Mouse (Mus musculus) CH12.LX (cell line): ENCODE results near the gene Gja8. TPM values are rescaled to one million over a fixed set of nuclear protein-coding genes. Genes with fewer than 3 reads are reported as not detected.

ENCODE experiments used
- DNase-seq: peaks from one replicate; pipeline ENCODE4 v3.0.0-alpha.2; 2013; ENCODE audit errors: extremely low read depth
- H3K27ac ChIP-seq: 2 replicates; pipeline ENCODE4 v1.5.1; 2012; ENCODE audit warnings: low read depth, mild to moderate bottlenecking, control low read depth, moderate library complexity; ENCODE audit not compliant: insufficient read depth
- H3K27me3 ChIP-seq: replicated peaks from 2 replicates; pipeline ENCODE3; 2012; ENCODE audit warnings: inconsistent platforms
- H3K36me3 ChIP-seq, 2 experiments: replicated peaks in 1 of 2; 2 replicates each; pipeline versions ENCODE3 to v1.6.1; 2012; ENCODE audit warnings: inconsistent platforms in 1 of 2, low read length in 1 of 2, mild to moderate bottlenecking in 1 of 2, mixed read lengths in 1 of 2, moderate library complexity in 1 of 2; ENCODE audit not compliant: control insufficient read depth in 1 of 2, insufficient read depth in 1 of 2
- H3K4me1 ChIP-seq, 2 experiments: 2 replicates each; pipeline ENCODE4 v1.6.1; 2012; ENCODE audit warnings: inconsistent platforms in 1 of 2, moderate library complexity in 1 of 2; ENCODE audit not compliant: insufficient read depth in 2 of 2, control insufficient read depth in 1 of 2
- H3K4me2 ChIP-seq: 2 replicates; pipeline ENCODE4 v1.6.1; 2012; ENCODE audit warnings: low read depth, mild to moderate bottlenecking, control low read depth; ENCODE audit not compliant: poor library complexity, insufficient read depth, severe bottlenecking
- H3K4me3 ChIP-seq, 3 experiments: fragments of 150-350 bp in 1 of 3; sonication (generic) in 1 of 3; replicated peaks in 1 of 3; 2 replicates each; pipeline versions ENCODE3 to v1.5.1; 2011 to 2012; ENCODE audit warnings: low read depth in 2 of 3, low read length in 2 of 3, mild to moderate bottlenecking in 2 of 3, moderate library complexity in 2 of 3, control low read depth in 1 of 3, improper control_type of control experiment in 1 of 3, inconsistent platforms in 1 of 3, mixed read lengths in 1 of 3; ENCODE audit not compliant: poor library complexity in 1 of 3
- H3K79me2 ChIP-seq: replicated peaks from 2 replicates; pipeline ENCODE4 v1.6.1; 2012; ENCODE audit warnings: mild to moderate bottlenecking, moderate library complexity; ENCODE audit not compliant: control insufficient read depth, poor library complexity, insufficient read depth, severe bottlenecking; ENCODE audit errors: extremely low read depth
- H3K9ac ChIP-seq: 2 replicates; pipeline ENCODE4 v1.6.1; 2012; ENCODE audit warnings: low read depth, mild to moderate bottlenecking, control low read depth, moderate library complexity; ENCODE audit not compliant: insufficient read depth
- H3K9me3 ChIP-seq: replicated peaks from 2 replicates; pipeline ENCODE3; 2012; ENCODE audit warnings: low read length, inconsistent platforms, mixed read lengths
- BHLHE40 ChIP-seq: IDR thresholded peaks from 2 replicates; pipeline ENCODE4 v1.6.1; 2011; ENCODE audit warnings: mild to moderate bottlenecking, low read depth, low read length, improper control_type of control experiment
- CHD1 ChIP-seq: IDR thresholded peaks from 2 replicates; pipeline ENCODE4 v1.6.1; 2012; ENCODE audit warnings: low read depth, low read length, improper control_type of control experiment, inconsistent platforms
- E2F4 ChIP-seq: IDR thresholded peaks from 2 replicates; pipeline ENCODE4 v1.6.1; 2011; ENCODE audit warnings: low read depth, low read length, improper control_type of control experiment; ENCODE audit not compliant: insufficient replicate concordance
- ELF1 ChIP-seq: IDR thresholded peaks from 2 replicates; pipeline ENCODE4 v1.6.1; 2014; ENCODE audit warnings: low read depth, mild to moderate bottlenecking, inconsistent platforms, low read length, improper control_type of control experiment
- EP300 ChIP-seq: IDR thresholded peaks from 2 replicates; pipeline ENCODE4 v1.6.1; 2011; ENCODE audit warnings: low read length, improper control_type of control experiment
- GABPA ChIP-seq: IDR thresholded peaks from 2 replicates; pipeline ENCODE4 v1.6.1; 2012; ENCODE audit warnings: low read depth, low read length, improper control_type of control experiment, inconsistent platforms; ENCODE audit not compliant: insufficient replicate concordance
- IRF4 ChIP-seq: IDR thresholded peaks from 2 replicates; pipeline ENCODE4 v1.6.1; 2014; ENCODE audit warnings: low read depth, mild to moderate bottlenecking, inconsistent platforms, low read length, improper control_type of control experiment
- JUND ChIP-seq: conservative IDR thresholded peaks from 2 replicates; pipeline ENCODE4 v1.6.1; 2011; ENCODE audit warnings: low read depth, low read length, improper control_type of control experiment
- KAT2A ChIP-seq: IDR thresholded peaks from 2 replicates; pipeline ENCODE4 v1.6.1; 2012; ENCODE audit warnings: low read length, improper control_type of control experiment, inconsistent platforms; ENCODE audit not compliant: insufficient replicate concordance
- MAFK ChIP-seq: IDR thresholded peaks from 2 replicates; pipeline ENCODE4 v1.6.1; 2011; ENCODE audit warnings: low read length, improper control_type of control experiment; ENCODE audit not compliant: insufficient replicate concordance
- MAX ChIP-seq: IDR thresholded peaks from 2 replicates; pipeline ENCODE4 v1.6.1; 2011; ENCODE audit warnings: low read length, improper control_type of control experiment
- MAZ ChIP-seq: IDR thresholded peaks from 2 replicates; pipeline ENCODE4 v1.6.1; 2012; ENCODE audit warnings: low read depth, mild to moderate bottlenecking, inconsistent platforms, low read length, improper control_type of control experiment, moderate library complexity
- MEF2A ChIP-seq: IDR thresholded peaks from 2 replicates; pipeline ENCODE4 v1.6.1; 2014; ENCODE audit warnings: low read depth, mild to moderate bottlenecking, inconsistent platforms, low read length, improper control_type of control experiment, borderline replicate concordance
- MXI1 ChIP-seq: IDR thresholded peaks from 2 replicates; pipeline ENCODE4 v1.6.1; 2011; ENCODE audit warnings: mild to moderate bottlenecking, low read depth, low read length, improper control_type of control experiment
- MYC ChIP-seq: IDR thresholded peaks from 2 replicates; pipeline ENCODE4 v1.6.1; 2011; ENCODE audit warnings: low read depth, mild to moderate bottlenecking, improper control_type of control experiment, low read length
- NELFE ChIP-seq: IDR thresholded peaks from 2 replicates; pipeline ENCODE4 v1.6.1; 2011; ENCODE audit warnings: low read depth, low read length, improper control_type of control experiment
- NRF1 ChIP-seq: IDR thresholded peaks from 2 replicates; pipeline ENCODE4 v1.6.1; 2014; ENCODE audit warnings: low read depth, mild to moderate bottlenecking, inconsistent platforms, low read length, improper control_type of control experiment, moderate library complexity
- PAX5 ChIP-seq: IDR thresholded peaks from 2 replicates; pipeline ENCODE4 v1.6.1; 2012; ENCODE audit warnings: low read length, inconsistent platforms, mixed read lengths
- POLR2A ChIP-seq: IDR thresholded peaks from 2 replicates; pipeline ENCODE4 v1.6.1; 2011; ENCODE audit warnings: low read depth, mild to moderate bottlenecking, improper control_type of control experiment, low read length
- POLR2AphosphoS2 ChIP-seq: IDR thresholded peaks from 2 replicates; pipeline ENCODE4 v1.6.1; 2011; ENCODE audit warnings: low read depth, low read length, improper control_type of control experiment
- RAD21 ChIP-seq: IDR thresholded peaks from 2 replicates; pipeline ENCODE4 v1.6.1; 2011; ENCODE audit warnings: low read depth, mild to moderate bottlenecking, low read length, improper control_type of control experiment, moderate library complexity
- RCOR1 ChIP-seq: conservative IDR thresholded peaks from 2 replicates; pipeline ENCODE4 v1.6.1; 2012; ENCODE audit warnings: low read depth, mild to moderate bottlenecking, inconsistent platforms, low read length, improper control_type of control experiment
- SMC3 ChIP-seq: IDR thresholded peaks from 2 replicates; pipeline ENCODE4 v1.6.1; 2011; ENCODE audit warnings: low read depth, low read length, improper control_type of control experiment
- UBTF ChIP-seq: IDR thresholded peaks from 2 replicates; pipeline ENCODE4 v1.6.1; 2012; ENCODE audit warnings: low read depth, mild to moderate bottlenecking, inconsistent platforms, low read length, improper control_type of control experiment, moderate library complexity
- USF1 ChIP-seq: IDR thresholded peaks from 2 replicates; pipeline ENCODE4 v1.6.1; 2014; ENCODE audit warnings: low read depth, mild to moderate bottlenecking, inconsistent platforms, low read length, improper control_type of control experiment
- USF2 ChIP-seq: conservative IDR thresholded peaks from 2 replicates; pipeline ENCODE4 v1.6.1; 2011; ENCODE audit warnings: low read depth, low read length, improper control_type of control experiment
- ZC3H11A ChIP-seq: IDR thresholded peaks from 2 replicates; pipeline ENCODE4 v1.6.1; 2012; ENCODE audit warnings: low read depth, mild to moderate bottlenecking, inconsistent platforms, low read length, improper control_type of control experiment
- ZMIZ1 ChIP-seq: IDR thresholded peaks from 2 replicates; pipeline ENCODE4 v1.6.1; 2012; ENCODE audit warnings: low read depth, mild to moderate bottlenecking, inconsistent platforms, low read length, improper control_type of control experiment
- ZNF384 ChIP-seq: IDR thresholded peaks from 2 replicates; pipeline ENCODE4 v1.6.1; 2012; ENCODE audit warnings: low read depth, low read length, improper control_type of control experiment, inconsistent platforms
- dilution Hi-C: fragments of 300-500 bp; cut with MboI; formaldehyde crosslinking; loops from 2 replicates; pipeline ENCODE4 v1.14.3; 2020; ENCODE audit warnings: low sequenced_read_pairs; ENCODE audit not compliant: extremely low pct_unique_long_range_greater_than_20kb, extremely low pct_ligation_motif_present
- in situ Hi-C: fragments of 300-500 bp; cut with MboI; formaldehyde crosslinking; loops from 3 replicates; pipeline ENCODE4 v1.14.3; 2019; ENCODE audit warnings: low sequenced_read_pairs, low pct_ligation_motif_present, low pct_unique_long_range_greater_than_20kb, mixed read lengths
- polyA plus RNA-seq: library from polyadenylated mRNA; unstranded; fragments of >175 nt; gene quantifications from 2 replicates; pipeline ENCODE4 v1.2.1, GENCODE M21; 2012; ENCODE audit warnings: low read depth; ENCODE audit not compliant: insufficient read length
- total RNA-seq, 2 experiments: library from RNA; depleted of rRNA; stranded (reverse); fragments of 300-350 nt in 1 of 2; fragments of >200 nt in 1 of 2; gene quantifications; 2 replicates each; pipeline ENCODE4 v1.2.3; 2012 to 2014

The Gja8 gene
- total and polyA plus RNA-seq, 3 experiments = not detected

- Histone ChIP-seq H3K4me2 (no peak overlapping the region), H3K36me3 (peaks cover 31 to 85% of the 10 kb centered on the region in 2 experiments), H3K4me1 (peaks cover 17 to 34% of the 10 kb centered on the region in 2 experiments), H3K9ac (no peak overlapping the region), H3K27ac (no peak overlapping the region), H3K4me3 (no peak overlapping the region), H3K9me3 (no peaks in the 10 kb centered on the region), H3K27me3 (no peaks in the 10 kb centered on the region), H3K79me2 (no peaks in the 10 kb centered on the region)
- in situ Hi-C loops (no loop called here), dilution Hi-C loops (no loop called here)
- TF ChIP-seq USF2 = no peak
- no peak for TF ChIP-seq MAX
- no peak for TF ChIP-seq POLR2AphosphoS2
- TF ChIP-seq POLR2A = no peak
- TF ChIP-seq ELF1 = no peak
- no peak for TF ChIP-seq ZC3H11A
- no peak for TF ChIP-seq MEF2A
- no peak for TF ChIP-seq JUND
- TF ChIP-seq MAFK = no peak
- TF ChIP-seq GABPA = no peak
- TF ChIP-seq E2F4 = no peak
- TF ChIP-seq CHD1 = no peak
- no peak for TF ChIP-seq RAD21
- no peak for TF ChIP-seq SMC3
- no peak for TF ChIP-seq UBTF
- no peak for TF ChIP-seq ZNF384
- TF ChIP-seq EP300 = no peak
- no peak for TF ChIP-seq USF1
- TF ChIP-seq MXI1 = no peak
- no peak for DNase-seq
Measured at GRCm38 (mm10) chr3:96879536-96879935, 46.3 kb downstream of the Gja8 start.

DNA sequence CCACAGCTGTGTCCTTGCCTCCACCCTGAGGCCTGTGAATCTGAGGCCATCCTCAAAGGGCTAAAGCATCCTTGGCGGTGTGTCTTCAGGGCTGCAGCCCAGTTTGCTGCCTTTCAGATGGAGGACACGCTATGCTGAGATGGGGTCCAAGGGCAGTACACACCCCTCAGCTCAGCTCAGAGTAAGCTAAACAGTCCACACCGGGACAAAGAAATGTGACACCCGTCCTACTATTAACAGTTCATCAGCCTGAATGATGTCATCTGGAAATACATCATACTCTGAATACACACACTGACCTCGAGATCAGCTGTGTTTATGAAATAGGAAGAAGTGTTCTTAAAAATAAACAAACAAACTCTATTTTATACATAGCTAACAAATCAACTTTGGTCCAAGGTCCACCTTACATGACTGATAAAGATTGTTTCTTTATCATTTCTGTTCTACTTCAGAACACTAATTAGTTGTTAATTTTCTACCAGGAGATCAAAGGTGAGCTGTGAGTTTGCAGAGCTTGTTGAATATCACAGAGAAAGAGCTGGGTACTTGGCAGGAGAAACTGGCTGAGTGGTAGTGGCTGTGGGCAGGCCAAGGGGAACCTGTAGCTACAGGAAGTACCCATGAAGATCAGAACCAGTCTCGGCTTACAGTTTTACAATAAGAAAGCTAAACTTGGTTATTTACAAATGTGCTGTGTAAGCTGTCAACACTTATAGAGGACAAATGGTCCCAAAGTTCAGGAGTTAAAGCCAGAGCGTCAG lies 50.8 kb downstream of the Gja8 start:
- H3K4me2 ChIP-seq = no peak overlapping the region
- H3K36me3 ChIP-seq = peaks cover 49 to 89% of the 10 kb centered on the region in 2 experiments
- no peak overlapping the region for H3K9ac ChIP-seq
- H3K4me1 ChIP-seq = no peaks in the 10 kb centered on the region
- no peak for DNase-seq
- no peaks in the 10 kb centered on the region for H3K27me3 ChIP-seq
- dilution Hi-C loops = no loop called here
- no peak overlapping the region for H3K27ac ChIP-seq
- H3K9me3 ChIP-seq = no peaks in the 10 kb centered on the region
- TF ChIP-seq MAZ (no peak), MYC (no peak), KAT2A (no peak), E2F4 (no peak), MAX (no peak), NELFE (no peak), MAFK (no peak), RCOR1 (no peak), NRF1 (no peak), PAX5 (no peak), BHLHE40 (no peak), IRF4 (no peak), ZMIZ1 (no peak), JUND (no peak)
- TF ChIP-seq, all 38 proteins: peak for 0
- no peaks in the 10 kb centered on the region for H3K79me2 ChIP-seq
- in situ Hi-C loops = no loop called here
- no peak overlapping the region for H3K4me3 ChIP-seq
